Mouse (Mus musculus): ENCODE data around the gene Scgb1b7. TPM values are rescaled to one million over a fixed set of nuclear protein-coding genes. Genes with fewer than 3 reads are reported as not detected.

Scgb1b7 gene
- not detected for polyA plus RNA-seq (2017; shearing (Covaris generic))

DNA sequence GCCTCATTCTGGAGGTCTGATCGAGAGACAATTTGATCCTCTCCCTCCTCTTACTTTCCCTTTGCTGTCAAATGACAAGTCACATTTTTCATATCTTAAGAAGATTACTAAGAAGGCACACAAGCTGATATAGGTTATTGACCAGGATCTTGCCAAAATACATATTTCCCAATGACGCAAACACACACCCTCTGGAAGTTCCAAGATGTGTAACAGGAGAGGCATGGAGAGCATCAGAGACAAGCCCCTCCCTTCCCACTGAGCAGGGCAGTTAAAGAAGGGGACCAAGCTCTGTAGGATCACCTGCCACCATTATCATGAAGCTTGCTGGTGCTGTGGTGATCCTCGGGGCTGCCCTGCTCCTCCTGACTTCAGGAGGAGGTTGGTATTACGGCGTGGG is at the start of gene Scgb1b7:
Gene Scgb1b7, plus strand, starts transcription at position 301 of the 400 bp plus-strand sequence.

DNA sequence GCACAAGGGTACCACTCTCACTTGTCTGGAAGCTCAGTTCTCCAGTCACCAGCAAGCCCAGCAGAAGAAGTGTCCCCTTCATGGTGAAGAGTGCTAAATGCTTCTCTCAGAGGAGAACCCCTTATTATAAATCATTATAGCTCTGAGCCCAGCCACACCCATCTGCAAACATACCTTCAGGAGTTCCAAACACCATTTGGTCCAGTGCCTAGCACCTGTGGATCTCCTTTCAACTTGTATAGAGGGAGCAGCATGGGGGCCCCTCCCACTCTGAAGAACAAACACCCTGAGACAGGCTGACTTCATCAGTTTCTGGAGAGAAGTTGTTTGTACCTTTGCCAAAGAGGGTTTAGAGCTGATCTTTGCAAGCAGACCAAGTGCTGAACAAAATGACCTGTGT is 6.8 kb upstream of the Scgb1b7 start, which contains the start of gene Scgb2b7:
Gene Scgb2b7, minus strand, starts transcription at position 101 of the 400 bp plus-strand sequence.

Other genes with a start within 250 kb of the Scgb1b7 start
- gene Scgb2b7, start 6.9 kb upstream of the Scgb1b7 start, polyA plus RNA-seq (2017; shearing (Covaris generic)) = not detected